Comparison of ENCODE assay signal across 8 mouse cellular contexts in genomic region chr1:37220134-37220907, GRCm38 (mm10). TPM values are rescaled to one million over a fixed set of nuclear protein-coding genes. Genes with fewer than 3 reads are reported as not detected.
DNase-seq lines count a peak whose midpoint lies in the region; ATAC-seq lines count a peak whose summit lies in the region.
"Had no signal": no experiment of that assay in that cellular context is flagged by ENCODE, and none has a peak within 500 bp of the region (broad histone marks: within the 10 kb centered on the region; RNA-seq: fewer than 3 reads in every experiment).

No protein-coding gene starts in this region.

- peak; percentile 11 for DNase-seq in cerebellum, adult 9-11 months
- DNase-seq in embryonic facial prominence, embryonic 14.5 days (ENCODE audit: low spot score) = peak; percentile 72
- DNase-seq in telencephalon, adult 2 months (ENCODE audit: low read depth, low spot score) = peak; percentile 96
- DNase-seq in urinary bladder, postnatal 36 days (ENCODE audit: low spot score in 2 of 2) = no peak
- no peak for DNase-seq in lung, postnatal 10 days

- H3K4me3 ChIP-seq in embryonic facial prominence, embryonic 14.5 days (ENCODE audit: low read depth, low read length) = no peak overlapping the region
- H3K4me3 ChIP-seq in intestine, embryonic 15.5 days (replicated peaks) = no peak overlapping the region
- H3K4me3 ChIP-seq in midbrain, embryonic 12.5 days = no peak overlapping the region

- 37% methylated on average over 6 of the region's 6 CpGs for WGBS in embryonic facial prominence, embryonic 14.5 days
- WGBS in intestine, embryonic 15.5 days = 38% methylated on average over 6 of the region's 6 CpGs
- WGBS in midbrain, embryonic 12.5 days = 41% methylated on average over 6 of the region's 6 CpGs

- H3K9me3 ChIP-seq in embryonic facial prominence, embryonic 14.5 days (ENCODE audit: control insufficient read depth, low read length) = no peaks in the 10 kb centered on the region
- no peaks in the 10 kb centered on the region for H3K9me3 ChIP-seq in intestine, embryonic 15.5 days
- no peaks in the 10 kb centered on the region for H3K9me3 ChIP-seq in midbrain, embryonic 12.5 days

- no peak overlapping the region for H3K4me2 ChIP-seq in embryonic facial prominence, embryonic 14.5 days (ENCODE audit: low read depth, low read length)
- H3K4me2 ChIP-seq in intestine, embryonic 15.5 days (replicated peaks) = no peak overlapping the region
- peak overlapping the region; percentile 18; the same call in 1 of the 2 replicates for H3K4me2 ChIP-seq in midbrain, embryonic 12.5 days (replicated peaks)

- no peaks in the 10 kb centered on the region; the same call in 1 of the 2 replicates for H3K27me3 ChIP-seq in embryonic facial prominence, embryonic 14.5 days (replicated peaks; ENCODE audit: control insufficient read depth, insufficient read depth, low read length)
- no peaks in the 10 kb centered on the region for H3K27me3 ChIP-seq in intestine, embryonic 15.5 days (replicated peaks)
- H3K27me3 ChIP-seq in midbrain, embryonic 12.5 days = peaks cover 1% of the 10 kb centered on the region

- ATAC-seq in embryonic facial prominence, embryonic 14.5 days (ENCODE audit: low read depth) = peak; percentile 85; the same call in 1 of the 2 replicates
- ATAC-seq in intestine, embryonic 15.5 days = peak; percentile 76
- peak; percentile 86 for ATAC-seq in midbrain, embryonic 12.5 days (ENCODE audit: low FRiP score, low read depth)

- no peaks in the 10 kb centered on the region for H3K4me1 ChIP-seq in embryonic facial prominence, embryonic 14.5 days (ENCODE audit: control insufficient read depth, insufficient read depth, low read length)
- H3K4me1 ChIP-seq in intestine, embryonic 15.5 days (replicated peaks) = 0 out of 2 replicates have a peak, but pooled peaks cover 6% of the 10 kb centered on the region
- peaks cover 22% of the 10 kb centered on the region for H3K4me1 ChIP-seq in midbrain, embryonic 12.5 days

- H3K9ac ChIP-seq in embryonic facial prominence, embryonic 14.5 days (ENCODE audit: low read depth, low read length) = no peak overlapping the region
- no peak overlapping the region for H3K9ac ChIP-seq in intestine, embryonic 15.5 days
- H3K9ac ChIP-seq in midbrain, embryonic 12.5 days (replicated peaks) = no peak overlapping the region
- H3K9ac ChIP-seq: liver, embryonic 14.5 days had no signal

- no peaks in the 10 kb centered on the region for H3K36me3 ChIP-seq in embryonic facial prominence, embryonic 14.5 days (ENCODE audit: control insufficient read depth, insufficient read depth, low read length)
- no peaks in the 10 kb centered on the region for H3K36me3 ChIP-seq in intestine, embryonic 15.5 days
- H3K36me3 ChIP-seq in midbrain, embryonic 12.5 days = no peaks in the 10 kb centered on the region

- H3K27ac ChIP-seq in embryonic facial prominence, embryonic 14.5 days (replicated peaks; ENCODE audit: low read depth, low read length) = no peak overlapping the region
- H3K27ac ChIP-seq in intestine, embryonic 15.5 days = no peak overlapping the region
- no peak overlapping the region; the same call in 1 of the 2 replicates for H3K27ac ChIP-seq in midbrain, embryonic 12.5 days (replicated peaks)
- H3K27ac ChIP-seq: liver, embryonic 14.5 days had no signal

RNA-seq across cellular contexts. Expression of gene Cnga3, which starts 6.1 kb away (rescaled TPM):
- polyA plus RNA-seq in embryonic facial prominence, embryonic 14.5 days (2014; fragmentation: Nextera tagmentation; extraction: Ambion mirVana) = 0.21 and 0.22 TPM in 2 replicates
- polyA plus RNA-seq in intestine, embryonic 15.5 days (2015; fragmentation: Nextera tagmentation; extraction: Ambion mirVana) = 0.08 TPM in 2 replicates
- polyA plus RNA-seq in midbrain, embryonic 12.5 days (2016; fragmentation: Nextera tagmentation; extraction: Ambion mirVana) = 0.15 TPM in 1 of 2 replicates, not detected in the other
- polyA plus RNA-seq: liver, embryonic 14.5 days had no signal

Comparison
In these comparisons a context has a peak if more than half of its experiments do, and no peak if none do; other contexts are left out.
1. DNase-seq: peak in cerebellum, adult 9-11 months (single experiment), embryonic facial prominence, embryonic 14.5 days (single experiment) and telencephalon, adult 2 months (single experiment); none in urinary bladder, postnatal 36 days (0 of 2) and lung, postnatal 10 days (single experiment).
2. Peak in every context shown above with its lines, with median percentiles within 50 percentile points of each other: ATAC-seq.